Mouse (Mus musculus) thymus, postnatal 25 days (tissue): ENCODE measurements at regions not wholly inside any gene's neighbourhood (a gene's known extent, or its start where the extent isn't known, plus 50 kb on each side); places are given as distances from the start of the nearest gene placed in this dataset.

Experiments
- DNase-seq: peaks from one replicate; pipeline ENCODE4 v3.0.0; 2022

- DNase-seq, result no peak
These were observed 104.6 kb downstream of the Ube2e3 start for GRCm38 (mm10) chr2:78972288-78973117.

DNA sequence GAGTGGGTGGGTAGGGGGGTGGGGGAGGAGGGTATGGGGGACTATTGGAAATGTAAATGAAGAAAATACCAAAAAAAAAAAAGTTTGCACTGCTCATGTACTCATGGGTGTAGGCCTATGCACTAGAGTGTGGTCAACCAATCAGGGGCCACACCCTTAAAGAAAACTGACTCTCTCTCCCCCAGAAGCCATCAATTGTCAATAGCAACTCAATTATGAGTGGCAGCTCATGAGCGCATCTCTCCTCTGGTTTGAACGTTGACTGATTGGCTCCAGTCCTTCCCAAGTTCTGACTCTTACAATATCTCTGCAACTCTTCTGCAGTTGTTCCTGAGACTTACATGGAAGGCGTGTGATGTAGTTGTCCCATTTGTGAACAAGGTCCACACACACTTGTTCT lies 105.9 kb downstream of the Ube2e3 start:
- no peak for DNase-seq

DNA sequence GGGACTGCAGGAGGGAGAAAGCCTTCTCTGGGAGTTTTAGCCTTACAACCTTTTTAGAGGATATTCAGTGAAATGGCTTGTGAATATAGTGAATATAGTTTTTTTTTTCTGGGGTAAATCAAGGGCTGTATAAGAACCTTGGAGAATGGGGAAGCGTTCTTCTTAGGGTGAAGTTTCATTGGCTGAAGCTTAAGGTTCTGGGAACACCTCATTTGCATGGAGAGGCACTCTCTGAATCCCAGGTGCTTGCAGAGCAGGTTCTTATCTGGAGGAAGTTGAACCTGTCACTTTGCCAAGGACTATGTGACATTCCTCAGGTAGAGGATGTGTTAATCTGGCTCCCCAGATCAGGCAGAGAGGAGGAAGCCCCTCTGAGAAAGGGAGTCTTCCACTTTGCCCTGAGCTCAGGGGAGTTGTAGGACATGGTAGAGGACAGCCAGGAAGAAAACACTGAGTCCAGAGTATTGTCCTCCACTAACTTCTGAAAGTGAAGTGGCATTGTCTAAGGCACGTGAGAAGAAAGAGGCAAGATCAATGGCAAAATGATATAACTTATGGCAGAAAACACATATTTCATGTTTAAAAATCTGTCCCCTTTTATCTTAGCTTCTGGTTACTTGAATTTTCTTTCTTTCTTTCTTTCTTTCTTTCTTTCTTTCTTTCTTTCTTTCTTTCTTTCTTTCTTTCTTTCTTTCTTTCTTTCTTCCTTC lies 106.9 kb downstream of the Ube2e3 start:
- no peak for DNase-seq

GRCm38 (mm10) chr2:78975393-78975774 lies 107.5 kb downstream of the Ube2e3 start:
- no peak for DNase-seq

GRCm38 (mm10) chr2:78976084-78976483 lies 108.2 kb downstream of the Ube2e3 start:
- no peak for DNase-seq

- DNase-seq, result no peak
These were observed 109.9 kb downstream of the Ube2e3 start for GRCm38 (mm10) chr2:78977632-78978397.

- DNase-seq, result no peak
These were observed 112.1 kb downstream of the Ube2e3 start for GRCm38 (mm10) chr2:78980019-78980418.

DNA sequence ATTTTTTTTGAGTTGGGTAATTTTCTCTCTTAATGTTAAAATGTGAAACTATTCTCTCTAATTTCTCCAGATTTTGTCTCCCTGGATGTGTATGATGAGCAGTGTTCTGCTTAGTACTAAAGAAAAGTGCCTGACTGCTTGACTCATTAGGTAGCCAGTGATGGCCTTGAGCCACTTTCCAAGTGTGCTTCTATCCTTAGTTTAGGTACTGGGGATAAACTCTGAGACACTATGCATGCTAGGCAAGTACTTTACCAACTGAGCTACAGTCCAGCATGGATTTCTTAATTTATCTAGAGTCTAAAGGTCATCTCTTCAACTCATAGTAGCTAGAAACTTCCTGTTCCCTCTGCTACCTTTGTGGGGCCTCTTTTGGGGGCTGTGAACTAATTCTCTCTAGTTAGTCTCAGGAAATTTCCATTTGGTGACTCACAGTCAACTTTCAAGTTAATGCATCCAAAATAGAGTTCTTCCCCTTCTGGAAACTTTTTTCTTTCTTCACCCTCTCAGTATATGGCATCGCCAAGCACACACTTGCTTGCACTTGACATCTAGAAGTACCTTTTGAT lies 112.8 kb downstream of the Ube2e3 start:
- DNase-seq, result no peak

DNA sequence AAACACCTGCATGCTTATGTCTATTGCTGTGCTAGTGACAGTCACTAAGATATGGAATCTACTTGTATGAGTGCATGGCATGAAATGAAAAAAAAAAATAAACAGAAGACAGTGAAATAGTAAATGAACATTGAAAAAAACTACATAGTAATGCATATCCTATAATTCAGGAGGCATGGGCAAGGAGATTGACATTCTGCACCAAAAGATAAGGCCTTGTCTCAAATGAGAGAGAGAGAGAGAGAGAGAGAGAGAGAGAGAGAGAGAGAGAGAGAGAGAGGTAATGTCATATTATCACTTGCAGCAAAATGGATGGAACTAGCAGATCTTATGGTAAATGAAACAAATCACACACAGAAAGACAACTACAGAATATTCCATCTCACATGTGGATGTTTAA lies 115.4 kb downstream of the Ube2e3 start:
- DNase-seq, result no peak

GRCm38 (mm10) chr2:78983944-78984498 lies 116.1 kb downstream of the Ube2e3 start:
- no peak for DNase-seq

DNA sequence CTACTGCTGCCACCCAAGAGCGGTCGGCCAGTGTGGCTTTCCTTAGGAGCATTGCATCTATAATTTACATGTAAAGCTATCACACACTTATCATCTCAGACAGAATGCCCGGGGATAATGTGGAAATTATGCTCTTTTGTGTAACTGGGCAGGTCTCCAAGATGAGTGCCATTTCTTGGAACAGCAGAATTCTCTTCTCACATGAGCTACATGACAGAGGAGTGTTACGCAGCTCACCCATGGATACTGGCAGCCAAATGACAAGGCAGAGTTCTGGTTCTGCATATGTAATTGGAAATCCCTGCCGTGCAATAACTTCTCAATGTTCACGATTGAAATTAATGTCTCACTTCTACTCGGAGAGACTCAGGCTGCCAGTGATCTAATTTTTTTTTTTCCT lies 119.1 kb downstream of the Ube2e3 start:
- DNase-seq, result no peak

DNA sequence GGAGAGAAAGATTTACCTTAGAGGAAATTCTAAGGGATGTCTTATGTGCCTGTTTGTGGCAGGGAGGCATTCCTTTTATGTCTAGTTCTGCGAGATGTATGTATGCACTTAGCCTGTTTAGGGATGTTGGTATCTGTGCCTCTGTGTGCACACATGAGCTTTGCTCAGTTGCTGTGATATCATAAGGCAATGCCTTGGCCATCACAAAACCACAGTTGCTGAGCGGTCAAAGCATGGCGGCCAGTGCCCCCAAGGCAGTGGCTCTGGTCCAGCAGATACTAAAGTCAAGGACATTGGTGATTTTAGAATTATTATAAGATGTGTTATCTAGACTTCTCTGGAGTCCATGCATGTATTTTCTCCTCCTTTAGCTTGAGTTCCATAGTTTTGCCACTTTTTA lies 119.5 kb downstream of the Ube2e3 start:
- DNase-seq, result no peak

GRCm38 (mm10) chr2:78988224-78988623 lies 120.3 kb downstream of the Ube2e3 start:
- DNase-seq, result no peak

DNA sequence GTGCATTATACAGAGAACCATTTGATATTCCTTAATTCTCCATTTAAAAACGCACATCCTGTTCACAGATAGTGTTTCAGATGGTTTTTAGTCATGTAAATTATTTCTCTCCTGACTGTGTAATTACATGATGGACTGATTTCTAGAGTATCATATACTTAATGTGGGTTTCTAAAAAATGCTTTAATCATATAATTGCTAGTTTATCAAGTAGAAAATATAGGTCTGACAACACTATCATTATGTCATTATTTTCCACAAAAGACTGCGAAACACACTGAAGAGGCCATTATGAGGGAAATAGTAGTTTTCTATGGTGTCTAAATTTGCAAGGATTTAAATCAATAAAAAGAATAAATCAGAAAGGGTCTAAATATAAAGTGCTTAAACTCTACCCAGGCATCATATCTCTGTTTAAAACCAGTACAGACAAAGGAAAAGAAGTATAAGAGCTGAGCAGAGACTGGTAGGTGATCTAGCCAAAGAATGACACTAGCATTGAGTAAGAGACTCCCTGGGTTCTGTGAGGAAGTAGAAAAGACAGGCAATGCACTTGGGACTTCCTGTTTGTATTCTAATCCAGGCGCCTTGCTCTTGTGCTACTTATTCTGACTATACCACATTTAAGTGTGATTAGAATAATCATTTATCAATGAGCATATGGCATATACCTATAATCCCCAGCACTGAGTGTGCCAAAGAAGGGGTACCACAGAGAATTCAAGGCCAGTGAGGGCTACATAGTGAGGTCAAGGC lies 127.1 kb downstream of the Ube2e3 start:
- no peak for DNase-seq

GRCm38 (mm10) chr2:78998637-78999036 lies 130.7 kb downstream of the Ube2e3 start:
- DNase-seq, result no peak

DNA sequence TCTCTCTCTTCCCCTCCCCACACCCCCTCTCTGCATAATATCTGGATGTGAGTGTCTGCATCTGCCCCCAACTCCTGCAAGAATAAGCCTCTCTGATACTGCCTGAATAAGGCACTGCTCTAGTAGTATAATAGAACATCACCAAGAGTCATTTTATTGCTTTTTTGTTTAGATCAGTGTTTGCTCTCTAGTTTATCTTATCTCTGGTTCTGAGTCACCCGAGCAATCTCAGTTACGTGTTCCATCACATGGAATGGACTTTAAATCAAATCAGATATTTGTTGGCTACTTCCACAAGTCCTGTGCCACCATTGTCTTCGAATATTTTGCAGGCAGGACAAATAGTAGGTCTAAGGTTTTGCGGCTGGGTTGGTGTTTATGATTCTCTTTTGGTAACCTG lies 131.5 kb downstream of the Ube2e3 start:
- DNase-seq, result no peak

- no peak for DNase-seq
These were observed 136.9 kb downstream of the Ube2e3 start for GRCm38 (mm10) chr2:79004862-79005261.

DNA sequence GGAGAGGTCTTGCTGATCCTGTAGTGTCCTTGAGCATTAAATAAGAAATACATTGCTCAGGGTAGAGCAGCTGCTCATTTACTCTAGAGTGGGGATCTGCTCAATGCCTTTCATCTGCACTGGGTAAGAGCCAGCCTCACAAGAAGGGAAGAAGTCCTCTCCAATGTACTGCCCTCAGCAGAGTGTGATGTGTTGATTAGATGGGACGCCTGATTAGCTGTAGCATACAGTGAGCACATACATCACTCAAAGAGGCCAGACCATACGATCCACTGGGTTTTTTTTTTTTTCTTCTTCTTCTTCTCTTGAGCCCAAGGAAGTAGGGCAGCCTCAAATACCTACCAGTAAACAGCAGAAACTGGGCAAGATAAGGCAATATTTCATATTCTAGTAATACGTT lies 140.7 kb downstream of the Ube2e3 start:
- DNase-seq, result no peak

GRCm38 (mm10) chr2:79009791-79010190 lies 141.9 kb downstream of the Ube2e3 start:
- no peak for DNase-seq

- no peak for DNase-seq
These were observed 142.3 kb downstream of the Ube2e3 start for GRCm38 (mm10) chr2:79010273-79010672.

- DNase-seq, result no peak
These were observed 151.0 kb downstream of the Ube2e3 start for GRCm38 (mm10) chr2:79018732-79019423.

DNA sequence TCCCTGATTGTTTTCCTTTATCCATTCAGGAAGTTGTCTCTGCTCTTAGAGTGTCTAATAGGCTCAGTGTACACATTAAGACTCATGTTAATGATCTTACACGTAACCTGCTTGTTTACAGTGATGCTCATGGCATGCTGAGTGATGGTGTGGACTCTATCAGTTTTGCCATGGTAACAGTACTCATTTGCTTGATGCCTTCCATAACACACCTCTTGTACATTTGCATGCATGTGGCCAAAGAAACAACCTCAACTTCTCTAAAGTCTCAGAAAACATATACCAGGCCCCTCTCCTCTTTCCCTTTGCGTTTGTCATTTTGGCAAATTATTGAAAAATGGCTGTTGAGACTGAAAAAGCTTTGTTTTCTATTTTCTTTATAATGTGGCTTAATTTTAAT lies 155.0 kb downstream of the Ube2e3 start:
- DNase-seq, result no peak
